Mouse (Mus musculus): ENCODE measurements around the gene Sft2d2. TPM values are rescaled to one million over a fixed set of nuclear protein-coding genes. Genes with fewer than 3 reads are reported as not detected.
A peak's percentile ranks its signal among the peaks of the same experiment; 100 is the strongest.

The Sft2d2 gene
- polyA plus RNA-seq, 1 experiment from 2014 or later, result 30.5 TPM

- Histone ChIP-seq H3K27me3 (replicated peaks) (no peaks in the 10 kb centered on the region), H3K36me3 (peaks cover 9% of the 10 kb centered on the region), H3K4me3 (no peak overlapping the region), H3K9me3 (replicated peaks) (no peaks in the 10 kb centered on the region), H3K4me1 (replicated peaks) (peaks cover 44% of the 10 kb centered on the region), H3K9ac (no peak overlapping the region), H3K4me2 (peak overlapping the region; percentile 38), H3K27ac (ENCODE audit: poor library complexity, severe bottlenecking) (peak overlapping the region; percentile 71)
- 86% methylated on average over 10 of the region's 10 CpGs for WGBS
- ATAC-seq (ENCODE audit: insufficient number of reproducible peaks, low FRiP score), result no peak
Observed at GRCm38 (mm10) chr1:165190571-165191273, 3.5 kb downstream of the Sft2d2 start.

- Histone ChIP-seq H3K4me2 (no peak overlapping the region), H3K9ac (no peak overlapping the region), H3K27me3 (replicated peaks) (no peaks in the 10 kb centered on the region), H3K36me3 (peaks cover 9% of the 10 kb centered on the region), H3K4me3 (no peak overlapping the region), H3K27ac (ENCODE audit: poor library complexity, severe bottlenecking) (0 out of 2 replicates have a peak overlapping the region, but pooled peaks have one; percentile 71), H3K9me3 (replicated peaks) (no peaks in the 10 kb centered on the region), H3K4me1 (replicated peaks) (peaks cover 48% of the 10 kb centered on the region)
- no peak for ATAC-seq (ENCODE audit: insufficient number of reproducible peaks, low FRiP score)
- WGBS, result 72% methylated on average over 6 of the region's 6 CpGs
Observed at GRCm38 (mm10) chr1:165190068-165190467, 4.2 kb downstream of the Sft2d2 start.

GRCm38 (mm10) chr1:165188806-165189580 lies 5.2 kb downstream of the Sft2d2 start:
- 80% methylated on average over 10 of the region's 10 CpGs for WGBS

GRCm38 (mm10) chr1:165187357-165187756 lies 6.9 kb downstream of the Sft2d2 start:
- H3K4me1 ChIP-seq (replicated peaks), result peaks cover 46% of the 10 kb centered on the region
- H3K9ac ChIP-seq, result no peak overlapping the region
- 66% methylated on average over 5 of the region's 5 CpGs for WGBS
- H3K36me3 ChIP-seq, result peaks cover 33% of the 10 kb centered on the region
- H3K27ac ChIP-seq (ENCODE audit: poor library complexity, severe bottlenecking), result no peak overlapping the region
- no peaks in the 10 kb centered on the region for H3K9me3 ChIP-seq (replicated peaks)
- H3K4me3 ChIP-seq, result no peak overlapping the region
- H3K4me2 ChIP-seq, result no peak overlapping the region
- H3K27me3 ChIP-seq (replicated peaks), result no peaks in the 10 kb centered on the region
- ATAC-seq (ENCODE audit: insufficient number of reproducible peaks, low FRiP score), result no peak

More at GRCm38 (mm10) chr1:165188806-165189580, 5.2 kb downstream of the Sft2d2 start:
- Histone ChIP-seq H3K27ac (ENCODE audit: poor library complexity, severe bottlenecking) (no peak overlapping the region), H3K9me3 (replicated peaks) (no peaks in the 10 kb centered on the region), H3K36me3 (peaks cover 17% of the 10 kb centered on the region), H3K27me3 (replicated peaks) (no peaks in the 10 kb centered on the region), H3K4me1 (replicated peaks) (peaks cover 54% of the 10 kb centered on the region), H3K4me2 (no peak overlapping the region), H3K9ac (no peak overlapping the region), H3K4me3 (no peak overlapping the region)
- no peak for ATAC-seq (ENCODE audit: insufficient number of reproducible peaks, low FRiP score)

GRCm38 (mm10) chr1:165186491-165186890 lies 7.7 kb downstream of the Sft2d2 start:
- no peaks in the 10 kb centered on the region for H3K27me3 ChIP-seq (replicated peaks)
- no peak for ATAC-seq (ENCODE audit: insufficient number of reproducible peaks, low FRiP score)
- H3K9me3 ChIP-seq (replicated peaks), result no peaks in the 10 kb centered on the region
- H3K4me2 ChIP-seq, result no peak overlapping the region
- H3K4me3 ChIP-seq, result no peak overlapping the region
- no peak overlapping the region for H3K27ac ChIP-seq (ENCODE audit: poor library complexity, severe bottlenecking)
- peaks cover 46% of the 10 kb centered on the region for H3K4me1 ChIP-seq (replicated peaks)
- WGBS, result 66% methylated on average over 12 of the region's 12 CpGs
- no peak overlapping the region for H3K9ac ChIP-seq
- peaks cover 41% of the 10 kb centered on the region for H3K36me3 ChIP-seq

- H3K9ac ChIP-seq, result no peak overlapping the region
- H3K36me3 ChIP-seq, result peaks cover 47% of the 10 kb centered on the region
- H3K27ac ChIP-seq (ENCODE audit: poor library complexity, severe bottlenecking), result no peak overlapping the region
- WGBS, result 69% methylated on average over 7 of the region's 7 CpGs
- H3K27me3 ChIP-seq (replicated peaks), result no peaks in the 10 kb centered on the region
- H3K4me1 ChIP-seq (replicated peaks), result peaks cover 43% of the 10 kb centered on the region
- H3K4me3 ChIP-seq, result no peak overlapping the region
- H3K9me3 ChIP-seq (replicated peaks), result no peaks in the 10 kb centered on the region
- H3K4me2 ChIP-seq, result no peak overlapping the region
- ATAC-seq (ENCODE audit: insufficient number of reproducible peaks, low FRiP score), result no peak
Observed at GRCm38 (mm10) chr1:165185116-165185515, 9.1 kb downstream of the Sft2d2 start.

- H3K4me3 ChIP-seq, result no peak overlapping the region
- H3K36me3 ChIP-seq, result peaks cover 56% of the 10 kb centered on the region
- no peak overlapping the region for H3K27ac ChIP-seq (ENCODE audit: poor library complexity, severe bottlenecking)
- peaks cover 38% of the 10 kb centered on the region for H3K4me1 ChIP-seq (replicated peaks)
- H3K4me2 ChIP-seq, result no peak overlapping the region
- H3K27me3 ChIP-seq (replicated peaks), result no peaks in the 10 kb centered on the region
- 81% methylated on average over 3 of the region's 3 CpGs for WGBS
- no peak for ATAC-seq (ENCODE audit: insufficient number of reproducible peaks, low FRiP score)
- no peak overlapping the region for H3K9ac ChIP-seq
- no peaks in the 10 kb centered on the region for H3K9me3 ChIP-seq (replicated peaks)
Observed at GRCm38 (mm10) chr1:165184178-165184577, 10.1 kb downstream of the Sft2d2 start.

- peaks cover 32% of the 10 kb centered on the region for H3K4me1 ChIP-seq (replicated peaks)
- no peaks in the 10 kb centered on the region for H3K9me3 ChIP-seq (replicated peaks)
- H3K9ac ChIP-seq, result no peak overlapping the region
- H3K36me3 ChIP-seq, result peaks cover 64% of the 10 kb centered on the region
- no peak overlapping the region for H3K4me3 ChIP-seq
- WGBS, result 75% methylated on average over 6 of the region's 6 CpGs
- H3K27me3 ChIP-seq (replicated peaks), result no peaks in the 10 kb centered on the region
- H3K4me2 ChIP-seq, result no peak overlapping the region
- no peak for ATAC-seq (ENCODE audit: insufficient number of reproducible peaks, low FRiP score)
- H3K27ac ChIP-seq (ENCODE audit: poor library complexity, severe bottlenecking), result no peak overlapping the region
Observed at GRCm38 (mm10) chr1:165183400-165183799, 10.8 kb downstream of the Sft2d2 start.

- Histone ChIP-seq H3K9me3 (replicated peaks) (no peaks in the 10 kb centered on the region), H3K9ac (no peak overlapping the region), H3K36me3 (peaks cover 77% of the 10 kb centered on the region), H3K4me1 (replicated peaks) (peaks cover 3% of the 10 kb centered on the region; the same call in 1 of the 2 replicates), H3K4me2 (no peak overlapping the region), H3K27ac (ENCODE audit: poor library complexity, severe bottlenecking) (no peak overlapping the region), H3K27me3 (replicated peaks) (no peaks in the 10 kb centered on the region), H3K4me3 (no peak overlapping the region)
- 74% methylated on average over 5 of the region's 5 CpGs for WGBS
- ATAC-seq (ENCODE audit: insufficient number of reproducible peaks, low FRiP score), result no peak
Observed at GRCm38 (mm10) chr1:165179321-165179720, 14.9 kb downstream of the Sft2d2 start.

GRCm38 (mm10) chr1:165178075-165178474 lies 16.2 kb downstream of the Sft2d2 start:
- no peak for ATAC-seq (ENCODE audit: insufficient number of reproducible peaks, low FRiP score)

GRCm38 (mm10) chr1:165174059-165174616 lies 20.1 kb downstream of the Sft2d2 start:
- Histone ChIP-seq H3K4me3 (no peak overlapping the region), H3K9me3 (replicated peaks) (no peaks in the 10 kb centered on the region), H3K4me2 (no peak overlapping the region), H3K9ac (no peak overlapping the region), H3K36me3 (peaks cover 35% of the 10 kb centered on the region), H3K27me3 (replicated peaks) (no peaks in the 10 kb centered on the region), H3K4me1 (replicated peaks) (no peaks in the 10 kb centered on the region), H3K27ac (ENCODE audit: poor library complexity, severe bottlenecking) (no peak overlapping the region)
- ATAC-seq (ENCODE audit: insufficient number of reproducible peaks, low FRiP score), result no peak
- WGBS, result 69% methylated on average over 8 of the region's 9 CpGs

More at GRCm38 (mm10) chr1:165178075-165178474, 16.2 kb downstream of the Sft2d2 start:
- H3K4me2 ChIP-seq, result no peak overlapping the region
- WGBS, result 78% methylated on average over 6 of the region's 6 CpGs
- H3K9me3 ChIP-seq (replicated peaks), result no peaks in the 10 kb centered on the region
- no peak overlapping the region for H3K4me3 ChIP-seq
- no peak overlapping the region for H3K9ac ChIP-seq
- H3K27me3 ChIP-seq (replicated peaks), result no peaks in the 10 kb centered on the region
- peaks cover 65% of the 10 kb centered on the region for H3K36me3 ChIP-seq
- H3K27ac ChIP-seq (ENCODE audit: poor library complexity, severe bottlenecking), result no peak overlapping the region
- no peaks in the 10 kb centered on the region for H3K4me1 ChIP-seq (replicated peaks)
